Mouse (Mus musculus) embryonic facial prominence, embryonic 14.5 days (tissue): ENCODE measurements at regions not wholly inside any gene's neighbourhood (a gene's known extent, or its start where the extent isn't known, plus 50 kb on each side); places are given as distances from the start of the nearest gene placed in this dataset.
A peak's percentile ranks its signal among the peaks of the same experiment; 100 is the strongest.

Experiments
- ATAC-seq: fragments of 200-750 bp; cut with Nextera tagmentation; 2 replicates; pipeline ENCODE4 v1.8.0; 2017; ENCODE audit warnings: low read depth, moderate number of reproducible peaks, moderate TSS enrichment
- DNase-seq: peaks from one replicate; pipeline ENCODE4 v3.0.0-alpha.2; 2015; ENCODE audit warnings: low spot score
- H3K27ac ChIP-seq: fragments of 300-500 bp; sonication (generic); replicated peaks from 2 replicates; pipeline ENCODE4 v1.5.1; 2014; ENCODE audit warnings: low read depth, mild to moderate bottlenecking, low read length, moderate library complexity
- H3K27me3 ChIP-seq: fragments of 300-500 bp; sonication (generic); replicated peaks from 2 replicates; pipeline ENCODE4 v1.6.1; 2014; ENCODE audit warnings: low read length; ENCODE audit not compliant: control insufficient read depth, insufficient read depth
- H3K36me3 ChIP-seq: fragments of 300-500 bp; sonication (generic); 2 replicates; pipeline ENCODE4 v1.6.1; 2014; ENCODE audit warnings: low read length, mixed read lengths; ENCODE audit not compliant: control insufficient read depth, insufficient read depth
- H3K4me1 ChIP-seq: fragments of 300-500 bp; sonication (generic); 2 replicates; pipeline ENCODE4 v1.6.1; 2014; ENCODE audit warnings: antibody characterized with exemption, low read length; ENCODE audit not compliant: control insufficient read depth, insufficient read depth
- H3K4me2 ChIP-seq: fragments of 300-500 bp; sonication (generic); 2 replicates; pipeline ENCODE4 v1.6.1; 2014; ENCODE audit warnings: low read depth, mild to moderate bottlenecking, low read length, moderate library complexity, mixed read lengths
- H3K4me3 ChIP-seq: fragments of 300-500 bp; sonication (generic); 2 replicates; pipeline ENCODE4 v1.5.1; 2014; ENCODE audit warnings: low read depth, mild to moderate bottlenecking, low read length
- H3K9ac ChIP-seq: fragments of 300-500 bp; sonication (generic); 2 replicates; pipeline ENCODE4 v1.6.1; 2014; ENCODE audit warnings: low read depth, mild to moderate bottlenecking, low read length, moderate library complexity, mixed read lengths
- H3K9me3 ChIP-seq: fragments of 300-500 bp; sonication (generic); 2 replicates; pipeline ENCODE4 v1.6.1; 2016; ENCODE audit warnings: low read length; ENCODE audit not compliant: control insufficient read depth
- WGBS: fragments of 180-500 bp; shearing (Covaris S2); extraction: QIAGEN DNeasy Blood & Tissue Kit; methylation state at CpG from one replicate; pipeline ENCODE4 v1.1.7; 2014; 5-methylcytosine and 5-hydroxymethylcytosine counted together

GRCm38 (mm10) chr17:68961160-68961559, 114.3 kb upstream of the Epb41l3 start:
- DNase-seq: no peak
- Histone ChIP-seq H3K27ac (no peak overlapping the region), H3K36me3 (no peaks in the 10 kb centered on the region), H3K4me1 (no peaks in the 10 kb centered on the region), H3K4me2 (no peak overlapping the region), H3K9ac (no peak overlapping the region), H3K27me3 (no peaks in the 10 kb centered on the region), H3K4me3 (no peak overlapping the region), H3K9me3 (no peaks in the 10 kb centered on the region)
- WGBS: 77% methylated on average over 2 of the region's 2 CpGs
- no peak for ATAC-seq

- no peak overlapping the region for H3K9ac ChIP-seq
- H3K27me3 ChIP-seq: no peaks in the 10 kb centered on the region
- no peaks in the 10 kb centered on the region for H3K4me1 ChIP-seq
- H3K27ac ChIP-seq: no peak overlapping the region
- H3K9me3 ChIP-seq: no peaks in the 10 kb centered on the region
- no peaks in the 10 kb centered on the region for H3K36me3 ChIP-seq
- 62% methylated on average over 13 of the region's 13 CpGs for WGBS
- DNase-seq: no peak
- H3K4me2 ChIP-seq: no peak overlapping the region
- no peak for ATAC-seq
- H3K4me3 ChIP-seq: no peak overlapping the region
Measured at GRCm38 (mm10) chr17:68975606-68976005, 99.9 kb upstream of the Epb41l3 start.

- H3K4me2 ChIP-seq: no peak overlapping the region
- ATAC-seq (no peak), DNase-seq (no peak)
- H3K9me3 ChIP-seq: no peaks in the 10 kb centered on the region
- no peaks in the 10 kb centered on the region for H3K4me1 ChIP-seq
- H3K27ac ChIP-seq: no peak overlapping the region
- WGBS: 85% methylated on average over 9 of the region's 9 CpGs
- H3K9ac ChIP-seq: no peak overlapping the region
- no peaks in the 10 kb centered on the region for H3K27me3 ChIP-seq
- H3K4me3 ChIP-seq: no peak overlapping the region
- H3K36me3 ChIP-seq: no peaks in the 10 kb centered on the region
Measured at GRCm38 (mm10) chr17:68978151-68978550, 97.3 kb upstream of the Epb41l3 start.

- ATAC-seq: no peak
- no peaks in the 10 kb centered on the region for H3K4me1 ChIP-seq
Measured at GRCm38 (mm10) chr17:68981120-68981519, 94.4 kb upstream of the Epb41l3 start.

GRCm38 (mm10) chr17:68982094-68982493, 93.4 kb upstream of the Epb41l3 start:
- ATAC-seq (no peak), DNase-seq (no peak)
- H3K4me1 ChIP-seq: no peaks in the 10 kb centered on the region
- H3K9ac ChIP-seq: no peak overlapping the region
- H3K36me3 ChIP-seq: no peaks in the 10 kb centered on the region
- no peaks in the 10 kb centered on the region for H3K27me3 ChIP-seq
- 91% methylated on average over 6 of the region's 6 CpGs for WGBS
- H3K27ac ChIP-seq: no peak overlapping the region
- no peak overlapping the region for H3K4me3 ChIP-seq
- no peaks in the 10 kb centered on the region for H3K9me3 ChIP-seq
- H3K4me2 ChIP-seq: no peak overlapping the region

More at GRCm38 (mm10) chr17:68981120-68981519, 94.4 kb upstream of the Epb41l3 start:
- Histone ChIP-seq H3K27me3 (no peaks in the 10 kb centered on the region), H3K4me2 (no peak overlapping the region), H3K4me3 (no peak overlapping the region), H3K36me3 (no peaks in the 10 kb centered on the region), H3K9ac (no peak overlapping the region), H3K27ac (no peak overlapping the region), H3K9me3 (no peaks in the 10 kb centered on the region)
- no peak for DNase-seq
- 89% methylated on average over 11 of the region's 11 CpGs for WGBS

- ATAC-seq (no peak), DNase-seq (no peak)
- Histone ChIP-seq H3K4me1 (no peaks in the 10 kb centered on the region), H3K9me3 (no peaks in the 10 kb centered on the region), H3K9ac (no peak overlapping the region), H3K4me3 (no peak overlapping the region), H3K4me2 (no peak overlapping the region), H3K27me3 (no peaks in the 10 kb centered on the region), H3K27ac (no peak overlapping the region), H3K36me3 (no peaks in the 10 kb centered on the region)
- 92% methylated on average over 3 of the region's 3 CpGs for WGBS
Measured at GRCm38 (mm10) chr17:68999913-69000312, 75.6 kb upstream of the Epb41l3 start.

- ATAC-seq (no peak), DNase-seq (no peak)
- Histone ChIP-seq H3K36me3 (no peaks in the 10 kb centered on the region), H3K27ac (no peak overlapping the region), H3K27me3 (no peaks in the 10 kb centered on the region), H3K9ac (no peak overlapping the region), H3K9me3 (no peaks in the 10 kb centered on the region), H3K4me2 (no peak overlapping the region), H3K4me1 (no peaks in the 10 kb centered on the region), H3K4me3 (no peak overlapping the region)
- WGBS: 65% methylated on average over 7 of the region's 7 CpGs
Measured at GRCm38 (mm10) chr17:69004051-69004450, 71.4 kb upstream of the Epb41l3 start.

- no peak overlapping the region for H3K4me3 ChIP-seq
- no peak overlapping the region for H3K4me2 ChIP-seq
- no peaks in the 10 kb centered on the region for H3K36me3 ChIP-seq
- 41% methylated on average over 9 of the region's 9 CpGs for WGBS
- H3K27ac ChIP-seq: no peak overlapping the region
- H3K4me1 ChIP-seq: no peaks in the 10 kb centered on the region
- no peak overlapping the region for H3K9ac ChIP-seq
- ATAC-seq: peak; percentile 57
- peak; percentile 12 for DNase-seq
- H3K27me3 ChIP-seq: no peaks in the 10 kb centered on the region
- no peaks in the 10 kb centered on the region for H3K9me3 ChIP-seq
Measured at GRCm38 (mm10) chr17:69006272-69006671, 69.2 kb upstream of the Epb41l3 start.
